Mouse (Mus musculus) hindbrain, postnatal 0 days (tissue): ENCODE measurements around the gene Gpd2. TPM values are rescaled to one million over a fixed set of nuclear protein-coding genes. Genes with fewer than 3 reads are reported as not detected.

Experiments used
- ATAC-seq: fragments of 200-750 bp; cut with Nextera tagmentation; 2 replicates; pipeline ENCODE4 v1.8.0; 2017; ENCODE audit warnings: mild to moderate bottlenecking, moderate TSS enrichment, moderate library complexity
- DNase-seq: peaks from one replicate; pipeline ENCODE4 v3.0.0-alpha.2; 2015; ENCODE audit warnings: low spot score
- H3K27ac ChIP-seq: fragments of 300-500 bp; sonication (generic); 2 replicates; pipeline ENCODE4 v1.5.1; 2014; ENCODE audit warnings: mild to moderate bottlenecking
- H3K27me3 ChIP-seq: fragments of 300-500 bp; sonication (generic); 2 replicates; pipeline ENCODE4 v1.6.1; 2014; ENCODE audit warnings: low read length, mixed read lengths; ENCODE audit not compliant: insufficient read depth
- H3K36me3 ChIP-seq: fragments of 300-500 bp; sonication (generic); 2 replicates; pipeline ENCODE4 v1.6.1; 2014; ENCODE audit warnings: low read length, mixed read lengths; ENCODE audit not compliant: insufficient read depth
- H3K4me1 ChIP-seq: fragments of 300-500 bp; sonication (generic); 2 replicates; pipeline ENCODE4 v1.6.1; 2014; ENCODE audit warnings: antibody characterized with exemption, low read length, mixed read lengths; ENCODE audit not compliant: insufficient read depth
- H3K4me2 ChIP-seq: fragments of 300-500 bp; sonication (generic); 2 replicates; pipeline ENCODE4 v1.6.1; 2014; ENCODE audit warnings: low read depth, mild to moderate bottlenecking, low read length, moderate library complexity, mixed read lengths
- H3K4me3 ChIP-seq: fragments of 300-500 bp; sonication (generic); 2 replicates; pipeline ENCODE4 v1.5.1; 2014; ENCODE audit warnings: low read length
- H3K9ac ChIP-seq: fragments of 300-500 bp; sonication (generic); replicated peaks from 2 replicates; pipeline ENCODE4 v1.6.1; 2014; ENCODE audit warnings: mild to moderate bottlenecking, low read length, moderate library complexity, mixed read lengths
- H3K9me3 ChIP-seq: fragments of 300-500 bp; sonication (generic); 2 replicates; pipeline ENCODE4 v1.6.1; 2016; ENCODE audit warnings: low read length, mixed read lengths
- CTCF ChIP-seq: IDR thresholded peaks from 2 replicates; pipeline ENCODE4 v1.5.1; 2016; ENCODE audit warnings: antibody characterized with exemption, control low read depth, low read depth
- WGBS: fragments of 180-500 bp; shearing (Covaris S2); extraction: QIAGEN DNeasy Blood & Tissue Kit; methylation state at CpG from one replicate; pipeline ENCODE4 v1.1.7; 2014; 5-methylcytosine and 5-hydroxymethylcytosine counted together
- polyA plus RNA-seq: library from polyadenylated mRNA; unstranded; fragments of >200 nt; fragmentation: Nextera tagmentation; extraction: Ambion mirVana; gene quantifications from 2 replicates; pipeline ENCODE4 v1.2.1, GENCODE M21; 2015
- total RNA-seq: library from RNA; depleted of rRNA; stranded (reverse); fragments of >200 nt; gene quantifications from 2 replicates; pipeline ENCODE4 v1.2.3, GENCODE M21; 2014; rRNA removed

Gpd2 gene
- total RNA-seq, result 38.8 and 55.3 TPM in 2 replicates
- 31.5 and 32.7 TPM in 2 replicates for polyA plus RNA-seq

- peak; percentile 40 for DNase-seq
These were observed at the start of gene Gpd2 for GRCm38 (mm10) chr2:57237475-57237919. Gpd2 (plus strand) TSS chr2:57237635.

GRCm38 (mm10) chr2:57188237-57188636 lies 49.2 kb upstream of the Gpd2 start:
- ATAC-seq, result no peak
- Histone ChIP-seq H3K27ac (no peak overlapping the region), H3K4me2 (no peak overlapping the region), H3K27me3 (no peaks in the 10 kb centered on the region), H3K9ac (no peak overlapping the region), H3K4me1 (no peaks in the 10 kb centered on the region), H3K9me3 (no peaks in the 10 kb centered on the region), H3K36me3 (no peaks in the 10 kb centered on the region), H3K4me3 (no peak overlapping the region)
- DNase-seq, result no peak
- WGBS, result 60% methylated on average over 9 of the region's 9 CpGs
- no peak for TF ChIP-seq CTCF

More at GRCm38 (mm10) chr2:57237475-57237919, at the start of gene Gpd2:
- Histone ChIP-seq H3K4me1 (peaks cover 4% of the 10 kb centered on the region), H3K9ac (peak within 1 kb of the TSS; percentile 86), H3K27me3 (no peaks in the 10 kb centered on the region), H3K27ac (peak within 1 kb of the TSS; percentile 73; the same call in 1 of the 2 replicates), H3K9me3 (no peaks in the 10 kb centered on the region), H3K36me3 (no peaks in the 10 kb centered on the region), H3K4me2 (peak within 1 kb of the TSS; percentile 97), H3K4me3 (peak within 1 kb of the TSS; percentile 85)
- ATAC-seq, result peak; percentile 85
- no peak for TF ChIP-seq CTCF
- WGBS, result 5% methylated on average over 20 of the region's 20 CpGs

GRCm38 (mm10) chr2:57190884-57191283 lies 46.6 kb upstream of the Gpd2 start:
- no peak overlapping the region for H3K27ac ChIP-seq
- H3K4me2 ChIP-seq, result no peak overlapping the region

GRCm38 (mm10) chr2:57199046-57199445 lies 38.4 kb upstream of the Gpd2 start:
- Histone ChIP-seq H3K9me3 (no peaks in the 10 kb centered on the region), H3K4me3 (no peak overlapping the region), H3K4me1 (no peaks in the 10 kb centered on the region), H3K27ac (no peak overlapping the region), H3K36me3 (no peaks in the 10 kb centered on the region), H3K27me3 (no peaks in the 10 kb centered on the region), H3K9ac (no peak overlapping the region), H3K4me2 (no peak overlapping the region)
- DNase-seq (no peak), ATAC-seq (no peak)
- no peak for TF ChIP-seq CTCF
- WGBS, result 93% methylated on average over 3 of the region's 3 CpGs

More at GRCm38 (mm10) chr2:57190884-57191283, 46.6 kb upstream of the Gpd2 start:
- Histone ChIP-seq H3K4me1 (no peaks in the 10 kb centered on the region), H3K9me3 (no peaks in the 10 kb centered on the region), H3K9ac (no peak overlapping the region), H3K36me3 (no peaks in the 10 kb centered on the region), H3K4me3 (no peak overlapping the region), H3K27me3 (no peaks in the 10 kb centered on the region)
- TF ChIP-seq CTCF, result no peak
- ATAC-seq (no peak), DNase-seq (no peak)

GRCm38 (mm10) chr2:57208472-57209083 lies 28.9 kb upstream of the Gpd2 start:
- Histone ChIP-seq H3K27me3 (no peaks in the 10 kb centered on the region), H3K27ac (no peak overlapping the region), H3K4me3 (no peak overlapping the region), H3K9ac (no peak overlapping the region), H3K9me3 (0 out of 2 replicates have a peak, but pooled peaks cover 7% of the 10 kb centered on the region), H3K36me3 (no peaks in the 10 kb centered on the region), H3K4me2 (no peak overlapping the region), H3K4me1 (no peaks in the 10 kb centered on the region)
- 89% methylated on average over 9 of the region's 9 CpGs for WGBS
- TF ChIP-seq CTCF, result no peak
- ATAC-seq (no peak), DNase-seq (no peak)

- DNase-seq (no peak), ATAC-seq (no peak)
- Histone ChIP-seq H3K36me3 (no peaks in the 10 kb centered on the region), H3K9ac (no peak overlapping the region), H3K4me2 (no peak overlapping the region), H3K4me1 (no peaks in the 10 kb centered on the region), H3K27me3 (no peaks in the 10 kb centered on the region), H3K4me3 (no peak overlapping the region), H3K9me3 (0 out of 2 replicates have a peak, but pooled peaks cover 7% of the 10 kb centered on the region), H3K27ac (no peak overlapping the region)
- WGBS, result 62% methylated on average over 9 of the region's 9 CpGs
- no peak for TF ChIP-seq CTCF
These were observed 26.1 kb upstream of the Gpd2 start for GRCm38 (mm10) chr2:57211049-57212001.
